Mouse (Mus musculus): Measurements from ENCODE around the gene Odf3.

The Odf3 gene

GRCm38 (mm10) chr7:140843806-140844205 is 3.8 kb upstream of the Odf3 start:
- DNase-seq (ENCODE audit: low spot score in 2 of 2) = no peak

DNA sequence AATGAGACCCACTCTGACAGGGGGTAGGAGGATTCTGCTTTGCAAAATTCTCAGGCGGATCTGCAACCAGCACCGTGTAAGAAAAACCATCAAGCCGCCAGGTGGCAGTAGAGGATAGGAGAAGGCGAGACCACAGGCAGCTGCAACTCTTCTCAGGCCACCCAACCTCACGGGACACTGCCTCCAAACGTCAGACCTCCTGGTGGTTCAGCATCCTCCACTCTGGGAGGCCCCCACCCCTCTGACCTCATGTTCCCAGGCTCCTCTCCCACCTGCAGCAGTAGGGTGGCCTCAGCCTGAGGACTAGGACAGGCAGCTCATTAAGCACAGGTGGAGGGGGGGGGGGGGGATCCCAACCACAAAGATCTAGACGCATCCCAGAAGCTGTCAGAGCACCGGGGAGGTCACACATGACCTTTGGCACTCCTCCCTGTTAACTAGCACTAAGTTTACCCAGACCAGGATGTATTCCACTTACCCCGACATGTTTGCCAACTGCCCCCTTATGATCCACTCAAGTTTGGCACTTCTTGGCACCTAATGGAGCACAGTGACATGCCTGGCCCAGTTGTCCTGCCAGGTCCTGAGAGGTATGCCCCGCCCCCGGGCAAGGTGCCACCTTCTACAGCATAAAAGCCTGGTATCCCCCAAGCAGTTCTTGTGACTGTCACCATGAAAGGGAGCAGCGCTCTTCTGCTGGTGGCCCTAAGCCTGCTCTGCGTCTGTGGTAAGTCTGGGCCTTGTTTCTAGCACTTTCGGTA is 2.5 kb upstream of the Odf3 start, which contains the start of gene Scgb1c1:
Gene Scgb1c1, plus strand, starts transcription at position 643 of the 761 bp plus-strand sequence.
- peak; percentile 77 to 83 for DNase-seq (ENCODE audit: low spot score in 2 of 2)

- no peak for DNase-seq (ENCODE audit: low spot score in 2 of 2)
Observed at GRCm38 (mm10) chr7:140845683-140846082, 1.9 kb upstream of the Odf3 start.

DNA sequence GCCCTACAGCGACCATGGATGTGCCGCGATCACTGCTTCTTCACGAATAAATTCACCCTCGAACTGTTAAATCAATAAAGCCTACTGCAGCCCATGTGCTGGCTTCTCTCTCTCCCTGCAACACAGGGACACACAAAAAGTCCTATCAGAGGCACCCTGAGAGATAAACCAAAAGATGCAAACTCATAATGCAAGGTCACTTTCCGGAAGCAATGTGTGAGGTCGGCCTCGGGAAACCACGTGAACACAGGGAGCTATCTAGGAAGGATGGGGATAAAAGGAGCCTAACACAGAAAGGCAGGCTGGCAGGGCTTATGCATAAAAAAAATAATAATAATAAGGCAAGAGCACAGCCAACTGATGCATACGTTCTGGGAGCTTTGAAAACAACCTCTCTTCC is 929 bp upstream of the Odf3 start:
- no peak for DNase-seq (ENCODE audit: low spot score in 2 of 2)

GRCm38 (mm10) chr7:140848591-140848990 is 986 bp downstream of the Odf3 start:
- no peak for DNase-seq (ENCODE audit: low spot score in 2 of 2)

- no peak for DNase-seq (ENCODE audit: low spot score in 2 of 2)
Observed at GRCm38 (mm10) chr7:140851916-140852315, 4.3 kb downstream of the Odf3 start.

DNA sequence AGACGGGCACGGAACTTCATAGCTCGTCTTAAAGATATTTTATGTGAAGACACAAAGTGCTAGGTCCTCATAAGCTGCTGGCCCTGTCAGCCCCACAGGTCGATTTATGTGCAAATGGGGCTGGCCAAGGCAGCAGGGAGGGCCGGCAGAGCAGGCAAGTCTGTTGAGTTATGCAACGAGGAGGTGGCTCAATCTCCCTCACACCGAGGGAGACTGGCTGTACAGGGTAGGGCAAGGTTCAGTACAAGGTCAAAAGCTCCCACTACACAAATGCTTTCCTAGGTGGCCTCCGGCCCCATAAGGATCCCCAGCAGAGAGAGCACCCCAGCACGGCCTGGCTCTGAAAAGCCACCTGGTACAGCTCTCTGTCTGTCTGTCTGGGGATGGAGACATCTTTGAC is 5.8 kb downstream of the Odf3 start:
- no peak for DNase-seq (ENCODE audit: low spot score in 2 of 2)

GRCm38 (mm10) chr7:140854483-140854882 is 6.9 kb downstream of the Odf3 start:
- no peak for DNase-seq (ENCODE audit: low spot score in 2 of 2)

DNA sequence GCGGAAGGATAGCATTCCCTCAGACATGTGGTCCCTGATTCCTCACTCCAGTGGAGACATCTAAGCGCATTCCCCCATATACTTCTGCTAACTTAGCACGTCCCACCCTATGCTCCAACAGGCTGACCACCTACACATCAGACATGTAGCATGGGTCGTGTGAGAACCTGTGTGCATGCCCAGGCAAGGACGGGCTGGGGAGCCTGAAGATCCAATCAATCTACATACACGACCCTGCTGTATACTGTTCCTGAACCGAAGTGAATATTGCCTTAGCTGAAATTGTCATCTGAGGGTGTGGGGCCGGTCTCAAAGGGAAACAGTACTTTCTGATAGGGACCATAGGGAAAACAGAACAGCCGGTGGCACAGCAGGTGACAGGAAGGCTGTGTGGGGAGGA is 7.6 kb downstream of the Odf3 start:
- DNase-seq (ENCODE audit: low spot score in 2 of 2) = no peak

- peak; percentile 84 to 88 for DNase-seq (ENCODE audit: low spot score in 2 of 2)
Observed at GRCm38 (mm10) chr7:140855860-140856784, 8.5 kb downstream of the Odf3 start, which contains the start of gene Gm45785. TSS of gene Gm45785 (minus strand) at chr7:140856331.

- DNase-seq (ENCODE audit: low spot score in 2 of 2) = peak; percentile 89 to 91
Observed at GRCm38 (mm10) chr7:140856785-140857549, 9.4 kb downstream of the Odf3 start, which contains the start of gene Ric8a. TSS of gene Ric8a (plus strand) at chr7:140856957.

DNA sequence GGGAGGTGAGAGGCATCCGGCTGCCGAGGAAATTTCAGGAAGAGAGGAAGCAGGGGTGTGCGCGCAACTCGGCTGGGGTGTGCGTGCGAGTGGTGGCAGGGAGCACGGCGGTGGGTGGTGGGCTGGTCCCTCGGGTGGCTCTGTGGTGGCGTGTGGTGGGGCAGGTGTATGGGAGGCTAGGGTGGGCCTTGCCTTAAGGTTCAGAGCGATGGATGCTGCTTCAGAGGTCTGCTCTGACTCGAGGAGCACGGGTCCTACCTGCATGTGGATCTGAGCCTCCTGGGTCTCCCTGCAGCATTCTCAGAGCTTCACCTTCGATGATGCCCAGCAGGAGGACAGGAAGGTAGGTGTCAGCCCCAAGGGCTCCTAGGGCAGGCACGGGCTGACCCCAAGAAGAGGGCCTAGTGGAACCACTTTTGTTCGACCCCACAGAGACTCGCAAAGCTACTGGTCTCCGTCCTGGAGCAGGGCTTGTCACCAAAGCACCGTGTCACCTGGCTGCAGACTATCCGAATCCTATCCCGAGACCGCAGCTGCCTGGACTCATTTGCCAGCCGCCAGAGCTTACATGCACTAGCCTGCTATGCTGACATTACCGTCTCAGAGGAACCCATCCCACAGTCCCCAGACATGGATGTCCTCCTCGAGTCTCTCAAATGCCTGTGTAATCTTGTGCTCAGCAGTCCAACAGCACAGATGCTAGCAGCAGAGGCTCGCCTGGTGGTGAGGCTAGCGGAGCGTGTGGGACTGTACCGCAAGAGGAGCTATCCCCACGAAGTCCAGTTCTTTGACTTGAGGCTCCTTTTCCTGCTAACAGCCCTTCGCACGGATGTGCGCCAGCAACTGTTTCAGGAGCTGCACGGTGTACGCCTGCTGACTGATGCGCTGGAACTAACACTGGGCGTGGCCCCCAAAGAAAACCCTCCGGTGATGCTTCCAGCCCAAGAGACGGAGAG is 10.2 kb downstream of the Odf3 start, which contains the start of gene Bet1l:
Gene Bet1l, minus strand, starts transcription at position 28 of the 956 bp plus-strand sequence.
- no peak for DNase-seq (ENCODE audit: low spot score in 2 of 2)

DNA sequence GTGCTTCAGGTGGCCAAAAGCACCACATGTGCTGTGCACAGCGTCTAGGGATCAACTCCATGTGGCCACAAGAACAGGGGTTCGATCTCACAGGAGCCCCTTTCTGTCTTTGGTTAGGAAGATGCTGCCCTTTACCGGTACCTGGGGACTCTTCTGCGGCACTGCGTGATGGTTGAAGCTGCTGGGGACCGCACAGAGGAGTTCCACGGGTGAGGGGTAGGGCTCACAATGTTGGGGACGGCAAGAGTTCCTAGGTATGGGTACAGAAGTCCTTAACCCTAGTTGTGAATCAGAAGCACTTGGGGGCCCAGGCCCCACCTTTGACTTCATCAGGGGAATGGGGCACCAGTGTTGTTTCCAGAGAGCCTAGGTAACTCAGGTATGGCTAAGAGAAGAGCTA is 11.1 kb downstream of the Odf3 start:
- no peak for DNase-seq (ENCODE audit: low spot score in 2 of 2)

GRCm38 (mm10) chr7:140859997-140860396 is 12.4 kb downstream of the Odf3 start:
- DNase-seq (ENCODE audit: low spot score in 2 of 2) = no peak

- DNase-seq (ENCODE audit: low spot score in 2 of 2) = no peak
Observed at GRCm38 (mm10) chr7:140860728-140861127, 13.1 kb downstream of the Odf3 start.

- no peak for DNase-seq (ENCODE audit: low spot score in 2 of 2)
Observed at GRCm38 (mm10) chr7:140864761-140865160, 17.2 kb downstream of the Odf3 start.

GRCm38 (mm10) chr7:140874224-140874623 is 26.6 kb downstream of the Odf3 start:
- no peak for DNase-seq (ENCODE audit: low spot score in 2 of 2)

DNA sequence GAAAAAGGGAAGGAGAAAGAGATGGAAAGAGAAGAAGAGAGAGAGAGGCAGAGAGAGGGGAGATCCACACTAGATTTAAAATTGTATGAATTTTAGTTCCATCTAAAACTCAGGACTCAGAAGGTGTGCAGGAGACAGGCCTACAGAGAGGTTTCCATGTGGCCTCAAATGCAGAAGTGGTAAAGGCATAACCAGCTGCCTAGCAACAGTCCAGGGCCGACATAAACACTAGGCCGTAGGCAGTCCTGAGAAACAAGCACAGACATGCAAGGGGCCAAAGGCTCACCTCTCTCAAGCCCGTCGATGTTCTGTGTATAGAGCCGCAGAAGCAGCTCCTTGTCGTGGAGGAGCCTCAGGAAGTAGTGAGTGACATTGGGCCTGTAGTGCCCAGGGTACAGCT is 29.8 kb downstream of the Odf3 start:
- DNase-seq (ENCODE audit: low spot score in 2 of 2) = peak; percentile 19 to 22

DNA sequence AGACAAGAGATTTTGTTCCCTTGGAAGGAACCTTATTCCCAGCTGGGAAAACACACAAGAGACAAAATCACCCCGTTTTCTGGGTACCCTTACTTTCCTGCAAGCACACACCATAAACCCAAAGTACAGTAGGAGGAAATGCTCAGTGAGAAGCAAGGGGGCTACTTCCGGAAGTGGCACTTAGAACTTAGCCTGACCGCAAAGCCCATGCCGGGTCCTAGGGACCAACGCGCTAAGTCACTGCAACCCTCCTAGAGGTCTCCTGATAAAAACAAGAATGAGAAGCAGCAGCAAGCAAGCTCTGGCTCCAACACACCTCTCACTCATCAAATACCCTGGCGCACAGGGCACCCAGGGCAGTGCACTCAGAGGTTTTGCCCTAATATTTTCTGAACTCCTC is 31.8 kb downstream of the Odf3 start:
- DNase-seq (ENCODE audit: low spot score in 2 of 2) = no peak

DNA sequence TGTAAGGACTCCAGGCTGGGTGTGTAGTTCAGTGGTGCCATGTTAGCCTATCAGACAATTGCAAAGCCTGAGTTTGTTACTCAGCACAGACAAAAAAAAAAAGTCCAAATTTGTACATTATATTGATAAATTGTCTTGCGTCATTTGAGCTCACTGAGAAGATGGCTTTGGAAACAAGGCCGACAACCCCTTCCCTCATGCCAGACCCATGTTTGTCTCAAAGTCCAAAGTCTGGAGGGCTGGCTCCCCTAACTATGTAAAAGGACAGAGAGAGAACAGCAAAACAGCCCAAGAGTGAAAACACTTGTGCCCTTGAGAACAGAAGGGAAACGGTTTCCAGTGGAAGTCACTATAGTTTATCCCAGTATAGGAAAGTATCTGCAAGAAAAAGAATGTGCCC is 32.8 kb downstream of the Odf3 start:
- DNase-seq (ENCODE audit: low spot score in 2 of 2) = no peak
